Mouse (Mus musculus): ENCODE data around the gene Neurl4. TPM values are rescaled to one million over a fixed set of nuclear protein-coding genes. Genes with fewer than 3 reads are reported as not detected.

Neurl4 gene
- polyA plus RNA-seq, 1 experiment from 2014 or later = 14.2 TPM

DNA sequence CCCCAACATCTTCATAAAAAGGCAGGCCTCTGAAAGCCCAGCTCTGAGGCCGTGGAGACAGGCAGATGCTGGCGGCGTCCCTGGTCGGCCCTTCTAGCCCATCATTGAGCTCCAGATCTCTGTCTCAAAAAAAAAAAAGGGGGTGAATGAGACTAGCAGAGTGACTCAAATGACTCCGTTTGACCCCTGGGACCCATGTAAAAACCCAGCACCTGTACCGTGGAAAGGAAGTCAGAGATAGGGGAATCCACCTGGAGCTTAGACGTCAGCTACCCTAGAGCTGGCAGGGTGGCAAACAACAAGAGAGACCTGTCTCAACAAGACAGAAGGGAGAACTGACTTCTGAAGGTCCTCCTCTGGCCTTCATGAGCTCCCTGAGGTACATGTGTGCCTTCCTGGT lies 29.1 kb upstream of the Neurl4 start:
- H3K4me2 ChIP-seq (replicated peaks) = no peak overlapping the region
- H3K9me3 ChIP-seq = no peaks in the 10 kb centered on the region
- WGBS = 86% methylated on average over 7 of the region's 7 CpGs
- no peaks in the 10 kb centered on the region for H3K27me3 ChIP-seq
- H3K4me1 ChIP-seq = peaks cover 13% of the 10 kb centered on the region
- H3K36me3 ChIP-seq = no peaks in the 10 kb centered on the region
- no peak overlapping the region for H3K4me3 ChIP-seq
- H3K9ac ChIP-seq = no peak overlapping the region
- ATAC-seq (ENCODE audit: insufficient number of reproducible peaks, insufficient read depth, low FRiP score, low TSS enrichment) = no peak
- H3K27ac ChIP-seq = no peak overlapping the region

- WGBS = 89% methylated on average over 4 of the region's 4 CpGs
- no peak overlapping the region for H3K9ac ChIP-seq
- H3K36me3 ChIP-seq = no peaks in the 10 kb centered on the region
- no peak overlapping the region for H3K27ac ChIP-seq
- H3K27me3 ChIP-seq = no peaks in the 10 kb centered on the region
- peaks cover 20% of the 10 kb centered on the region for H3K4me1 ChIP-seq
- H3K4me3 ChIP-seq = no peak overlapping the region
- no peaks in the 10 kb centered on the region for H3K9me3 ChIP-seq
- ATAC-seq (ENCODE audit: insufficient number of reproducible peaks, insufficient read depth, low FRiP score, low TSS enrichment) = no peak
- H3K4me2 ChIP-seq (replicated peaks) = no peak overlapping the region
Observed at GRCm38 (mm10) chr11:69872451-69872850, 28.4 kb upstream of the Neurl4 start.

GRCm38 (mm10) chr11:69876186-69876585 lies 24.7 kb upstream of the Neurl4 start:
- 44% methylated on average over 7 of the region's 7 CpGs for WGBS
- no peak overlapping the region for H3K9ac ChIP-seq
- peak overlapping the region; percentile 70 for H3K27ac ChIP-seq
- no peak for ATAC-seq (ENCODE audit: insufficient number of reproducible peaks, insufficient read depth, low FRiP score, low TSS enrichment)
- H3K9me3 ChIP-seq = no peaks in the 10 kb centered on the region
- H3K36me3 ChIP-seq = no peaks in the 10 kb centered on the region
- no peaks in the 10 kb centered on the region for H3K27me3 ChIP-seq
- H3K4me1 ChIP-seq = peaks cover 34% of the 10 kb centered on the region
- no peak overlapping the region for H3K4me3 ChIP-seq
- H3K4me2 ChIP-seq (replicated peaks) = no peak overlapping the region; the same call in 1 of the 2 replicates

GRCm38 (mm10) chr11:69876867-69877266 lies 24.0 kb upstream of the Neurl4 start:
- peak overlapping the region; percentile 70 for H3K27ac ChIP-seq
- H3K27me3 ChIP-seq = no peaks in the 10 kb centered on the region
- peaks cover 34% of the 10 kb centered on the region for H3K4me1 ChIP-seq
- H3K36me3 ChIP-seq = no peaks in the 10 kb centered on the region
- 3% methylated on average over 12 of the region's 12 CpGs for WGBS
- ATAC-seq (ENCODE audit: insufficient number of reproducible peaks, insufficient read depth, low FRiP score, low TSS enrichment) = no peak
- 0 out of 2 replicates have a peak overlapping the region, but pooled peaks have one; percentile 10 for H3K4me3 ChIP-seq
- no peaks in the 10 kb centered on the region for H3K9me3 ChIP-seq
- H3K4me2 ChIP-seq (replicated peaks) = peak overlapping the region; percentile 35
- no peak overlapping the region for H3K9ac ChIP-seq

- H3K36me3 ChIP-seq = no peaks in the 10 kb centered on the region
- WGBS = 89% methylated on average over 11 of the region's 11 CpGs
- H3K9me3 ChIP-seq = no peaks in the 10 kb centered on the region
- H3K9ac ChIP-seq = no peak within 1 kb of the TSS
- 0 out of 2 replicates have a peak within 1 kb of the TSS, but pooled peaks have one; percentile 10 for H3K4me3 ChIP-seq
- H3K4me2 ChIP-seq (replicated peaks) = peak within 1 kb of the TSS; percentile 35
- peaks cover 34% of the 10 kb centered on the region for H3K4me1 ChIP-seq
- no peaks in the 10 kb centered on the region for H3K27me3 ChIP-seq
- ATAC-seq (ENCODE audit: insufficient number of reproducible peaks, insufficient read depth, low FRiP score, low TSS enrichment) = no peak
- H3K27ac ChIP-seq = peak within 1 kb of the TSS; percentile 70
Observed at GRCm38 (mm10) chr11:69877878-69878277, 23.0 kb upstream of the Neurl4 start, which contains the start of gene Tmem95. Gene Tmem95 (minus strand): TSS chr11:69878018.

DNA sequence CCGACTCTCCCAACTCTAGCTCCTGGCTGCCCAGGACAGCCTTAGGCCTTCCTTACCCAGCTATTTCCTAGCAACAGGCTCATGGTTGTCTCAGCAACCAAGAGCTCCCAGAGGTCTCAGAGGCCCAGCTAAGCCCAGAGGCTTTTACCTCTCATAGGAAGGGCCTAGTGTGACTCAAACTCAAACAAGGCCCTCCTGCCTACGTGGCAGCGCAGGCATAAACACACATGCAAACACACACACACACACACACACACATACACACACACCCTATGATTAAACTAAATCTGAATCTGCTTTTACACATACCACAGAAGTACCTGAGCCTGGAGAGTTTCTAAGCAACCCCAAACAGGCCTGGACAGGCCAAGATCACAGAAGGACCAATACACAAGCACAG lies 22.5 kb upstream of the Neurl4 start:
- 86% methylated on average over 3 of the region's 3 CpGs for WGBS
- Histone ChIP-seq H3K27me3 (no peaks in the 10 kb centered on the region), H3K36me3 (no peaks in the 10 kb centered on the region), H3K9ac (no peak overlapping the region), H3K4me2 (replicated peaks) (no peak overlapping the region), H3K27ac (no peak overlapping the region), H3K9me3 (no peaks in the 10 kb centered on the region), H3K4me1 (peaks cover 34% of the 10 kb centered on the region), H3K4me3 (no peak overlapping the region)
- ATAC-seq (ENCODE audit: insufficient number of reproducible peaks, insufficient read depth, low FRiP score, low TSS enrichment) = no peak

- Histone ChIP-seq H3K27ac (no peak overlapping the region), H3K36me3 (no peaks in the 10 kb centered on the region), H3K27me3 (no peaks in the 10 kb centered on the region), H3K4me3 (no peak overlapping the region), H3K9ac (no peak overlapping the region), H3K9me3 (no peaks in the 10 kb centered on the region), H3K4me1 (peaks cover 34% of the 10 kb centered on the region), H3K4me2 (replicated peaks) (0 out of 2 replicates have a peak overlapping the region, but pooled peaks have one; percentile 73)
- WGBS = 88% methylated on average over 6 of the region's 6 CpGs
- ATAC-seq (ENCODE audit: insufficient number of reproducible peaks, insufficient read depth, low FRiP score, low TSS enrichment) = no peak
Observed at GRCm38 (mm10) chr11:69878952-69879351, 21.9 kb upstream of the Neurl4 start.

DNA sequence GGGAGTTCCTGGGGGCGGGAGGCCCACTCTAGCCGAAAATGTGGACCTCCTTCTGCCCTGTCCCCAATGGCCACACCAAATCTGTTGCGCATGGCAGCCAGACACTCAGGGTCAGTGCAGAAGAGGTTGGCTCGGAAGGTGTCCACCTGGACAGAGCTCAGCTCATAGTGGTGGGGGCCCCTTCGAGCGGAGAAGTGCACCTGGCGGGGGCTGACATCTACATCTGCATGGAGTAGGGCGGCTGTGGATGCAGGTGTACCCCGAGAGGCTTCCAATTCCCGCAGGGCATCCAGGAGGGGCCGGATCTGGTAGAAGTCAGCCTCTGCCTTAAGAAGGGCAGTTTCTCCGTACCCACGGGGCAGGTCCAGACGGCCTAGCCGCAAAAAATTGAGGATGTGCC lies 21.2 kb upstream of the Neurl4 start:
- H3K36me3 ChIP-seq = no peaks in the 10 kb centered on the region
- H3K4me1 ChIP-seq = peaks cover 34% of the 10 kb centered on the region
- no peak for ATAC-seq (ENCODE audit: insufficient number of reproducible peaks, insufficient read depth, low FRiP score, low TSS enrichment)
- H3K9ac ChIP-seq = peak overlapping the region; percentile 54; the same call in 1 of the 2 replicates
- WGBS = 57% methylated on average over 15 of the region's 15 CpGs
- no peaks in the 10 kb centered on the region for H3K9me3 ChIP-seq
- peak overlapping the region; percentile 49 for H3K4me3 ChIP-seq
- no peaks in the 10 kb centered on the region for H3K27me3 ChIP-seq
- no peak overlapping the region for H3K27ac ChIP-seq
- H3K4me2 ChIP-seq (replicated peaks) = peak overlapping the region; percentile 73

DNA sequence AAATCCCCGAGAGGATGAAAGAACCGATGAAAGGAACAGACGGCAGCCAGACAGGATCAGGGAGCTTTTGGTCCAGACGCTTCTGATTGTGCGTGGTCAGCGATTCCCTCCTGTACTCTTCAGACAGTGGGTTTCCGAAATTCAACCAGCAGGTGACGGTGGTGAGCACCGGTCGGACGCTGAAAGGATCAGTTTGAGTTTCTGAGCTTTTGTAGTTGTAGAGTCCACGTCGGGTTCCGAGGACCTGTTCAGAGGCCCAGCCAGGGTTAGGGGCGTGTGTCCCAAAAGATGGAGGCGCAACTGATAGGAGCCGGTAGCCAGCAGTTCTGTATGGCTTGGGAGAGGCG lies 20.4 kb upstream of the Neurl4 start:
- 0 out of 2 replicates have a peak, but pooled peaks have one; percentile 5 for ATAC-seq (ENCODE audit: insufficient number of reproducible peaks, insufficient read depth, low FRiP score, low TSS enrichment)
- Histone ChIP-seq H3K9ac (peak overlapping the region; percentile 54), H3K4me1 (peaks cover 34% of the 10 kb centered on the region), H3K36me3 (no peaks in the 10 kb centered on the region), H3K9me3 (no peaks in the 10 kb centered on the region), H3K4me2 (replicated peaks) (peak overlapping the region; percentile 73), H3K4me3 (peak overlapping the region; percentile 49), H3K27ac (peak overlapping the region; percentile 83), H3K27me3 (no peaks in the 10 kb centered on the region)
- under 1% methylated on average over 18 of the region's 18 CpGs for WGBS

DNA sequence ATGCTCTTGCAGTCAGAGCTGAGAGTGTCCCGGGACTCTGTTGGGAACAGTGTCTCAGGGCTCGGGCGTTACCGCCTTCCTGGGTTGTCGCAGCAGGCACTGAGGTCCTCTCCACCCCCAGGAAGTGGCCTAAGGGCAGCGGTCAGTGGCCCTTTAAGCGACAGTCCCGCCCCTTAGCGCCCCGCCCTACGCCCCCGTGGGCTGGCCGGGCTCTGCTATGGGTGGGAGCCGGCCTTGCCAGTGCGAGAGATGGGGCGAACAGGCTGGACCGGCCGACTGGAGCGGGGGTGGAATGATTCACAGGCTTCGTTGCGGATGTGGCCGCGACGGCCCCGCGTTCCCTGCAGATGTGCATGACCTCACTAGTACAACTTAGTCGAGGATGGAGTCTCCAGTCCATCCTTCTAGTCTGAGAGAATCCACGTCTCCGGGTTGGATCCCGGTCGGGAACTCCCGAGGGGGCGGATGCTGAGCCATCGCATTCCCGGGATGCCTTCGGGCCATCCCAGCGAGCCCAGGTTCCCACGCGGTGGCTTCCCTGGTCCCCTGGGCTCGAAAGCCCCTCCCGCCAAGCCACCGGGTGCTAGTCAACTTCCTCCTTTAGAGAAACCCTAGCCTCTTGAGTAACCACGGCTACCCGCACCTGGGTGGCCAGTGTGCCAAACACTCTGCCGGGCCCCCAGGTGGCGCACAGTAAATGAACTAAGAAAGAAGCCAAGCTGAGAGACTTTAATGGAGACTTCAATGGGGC lies 19.8 kb upstream of the Neurl4 start, which contains the start of gene Kctd11:
Gene Kctd11, minus strand, starts transcription at position 554 of the 751 bp plus-strand sequence.
- peak within 1 kb of the TSS; percentile 73 for H3K4me2 ChIP-seq (replicated peaks)
- peaks cover 29% of the 10 kb centered on the region for H3K4me1 ChIP-seq
- peak; percentile 79 for ATAC-seq (ENCODE audit: insufficient number of reproducible peaks, insufficient read depth, low FRiP score, low TSS enrichment)
- no peaks in the 10 kb centered on the region for H3K9me3 ChIP-seq
- WGBS = under 1% methylated on average over 46 of the region's 46 CpGs
- H3K36me3 ChIP-seq = no peaks in the 10 kb centered on the region
- H3K9ac ChIP-seq = peak within 1 kb of the TSS; percentile 54
- H3K4me3 ChIP-seq = peak within 1 kb of the TSS; percentile 49
- H3K27ac ChIP-seq = peak within 1 kb of the TSS; percentile 83
- no peaks in the 10 kb centered on the region for H3K27me3 ChIP-seq

- ATAC-seq (ENCODE audit: insufficient number of reproducible peaks, insufficient read depth, low FRiP score, low TSS enrichment) = no peak
- peaks cover 19% of the 10 kb centered on the region; the same call in 1 of the 2 replicates for H3K4me1 ChIP-seq
- no peaks in the 10 kb centered on the region for H3K27me3 ChIP-seq
- peak overlapping the region; percentile 73 for H3K4me2 ChIP-seq (replicated peaks)
- H3K4me3 ChIP-seq = peak overlapping the region; percentile 49
- 61% methylated on average over 21 of the region's 21 CpGs for WGBS
- no peaks in the 10 kb centered on the region for H3K9me3 ChIP-seq
- no peaks in the 10 kb centered on the region for H3K36me3 ChIP-seq
- peak overlapping the region; percentile 83 for H3K27ac ChIP-seq
- H3K9ac ChIP-seq = peak overlapping the region; percentile 54; the same call in 1 of the 2 replicates
Observed at GRCm38 (mm10) chr11:69881787-69882670, 18.8 kb upstream of the Neurl4 start.
